Mouse (Mus musculus): ENCODE measurements at regions not wholly inside any gene's neighbourhood (a gene's known extent, or its start where the extent isn't known, plus 50 kb on each side); places are given as distances from the start of the nearest gene placed in this dataset.

DNA sequence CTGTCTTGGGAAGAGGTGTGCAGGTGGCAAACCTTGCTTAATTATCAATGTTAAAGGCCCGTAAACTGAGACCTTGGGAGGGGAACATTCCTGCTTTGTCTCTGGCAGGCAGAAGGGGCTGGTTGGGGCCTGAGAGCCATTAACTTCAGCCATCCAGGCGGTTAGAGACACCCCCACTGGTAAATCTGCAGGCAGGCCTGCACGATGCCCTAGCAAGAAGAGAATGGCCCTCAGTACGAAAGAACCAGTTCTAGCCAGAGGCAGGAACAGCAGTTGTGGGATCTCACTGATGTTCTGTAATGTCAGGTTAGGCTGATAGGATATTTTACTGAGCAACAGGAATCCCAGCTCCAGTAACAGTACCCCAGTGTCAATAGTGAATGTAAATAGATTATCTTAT lies 70.5 kb downstream of the Apip start:
- no peak for DNase-seq (ENCODE audit: extremely low read depth, low read depth)

DNA sequence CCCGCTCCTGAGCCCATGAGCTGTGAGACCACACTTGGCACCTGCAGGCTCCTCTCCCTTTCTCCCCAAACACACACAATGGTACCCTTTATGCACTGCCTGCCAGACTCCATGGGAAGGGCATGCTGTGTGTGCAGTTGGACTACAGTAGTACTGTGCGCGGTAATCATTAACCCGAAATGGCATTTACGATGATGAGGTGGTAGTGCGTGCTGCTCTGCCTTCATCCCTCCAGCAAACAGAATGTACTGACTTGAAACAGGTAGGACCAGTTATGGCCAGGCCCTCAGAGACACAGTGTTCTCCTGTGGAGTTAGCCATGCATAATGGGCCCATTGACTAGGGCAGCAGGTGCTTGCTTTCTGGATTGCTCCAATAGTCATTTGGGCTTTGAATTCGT lies 70.9 kb downstream of the Apip start:
- DNase-seq (ENCODE audit: extremely low read depth, low read depth), result no peak

DNA sequence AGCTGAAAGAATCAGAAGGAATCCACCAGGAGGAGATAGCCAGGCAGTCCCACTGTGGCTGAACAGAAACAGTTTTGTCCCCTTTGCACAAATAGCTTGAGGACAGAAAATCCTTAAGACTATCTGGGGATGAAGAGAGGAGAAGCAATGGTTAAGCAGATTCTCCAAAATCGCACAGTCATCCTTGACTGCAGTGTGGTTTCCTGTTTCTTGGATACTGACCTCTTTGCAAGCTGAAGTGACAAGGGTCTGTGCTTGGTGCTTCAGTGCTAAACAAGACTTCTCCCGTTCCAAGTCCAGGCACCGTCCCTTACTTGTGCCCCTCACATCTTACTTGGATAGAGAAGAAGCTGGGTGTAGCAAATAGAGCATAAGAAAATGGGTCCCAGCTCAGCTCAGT lies 71.6 kb downstream of the Apip start:
- DNase-seq (ENCODE audit: extremely low read depth, low read depth), result peak; percentile 59

DNA sequence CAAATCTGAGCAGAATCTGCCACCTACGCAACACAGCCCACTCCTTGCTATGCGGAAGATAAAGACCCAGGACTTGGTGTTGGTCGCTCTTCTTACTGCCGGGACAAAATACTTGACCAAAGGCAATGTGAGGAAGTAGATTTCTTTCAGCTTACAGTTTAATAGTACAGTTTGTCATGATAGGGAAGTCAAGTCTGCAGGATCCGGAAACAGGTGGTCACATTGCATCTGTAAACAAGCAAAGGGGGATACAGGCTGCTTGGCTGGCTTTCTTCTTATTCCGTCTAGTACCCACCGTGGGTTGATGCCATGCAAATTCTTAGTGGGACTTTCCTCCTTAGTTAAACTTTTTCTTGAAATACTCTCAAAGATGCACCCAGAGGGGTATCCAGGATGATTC lies 72.7 kb downstream of the Apip start:
- DNase-seq (ENCODE audit: extremely low read depth, low read depth), result no peak

DNA sequence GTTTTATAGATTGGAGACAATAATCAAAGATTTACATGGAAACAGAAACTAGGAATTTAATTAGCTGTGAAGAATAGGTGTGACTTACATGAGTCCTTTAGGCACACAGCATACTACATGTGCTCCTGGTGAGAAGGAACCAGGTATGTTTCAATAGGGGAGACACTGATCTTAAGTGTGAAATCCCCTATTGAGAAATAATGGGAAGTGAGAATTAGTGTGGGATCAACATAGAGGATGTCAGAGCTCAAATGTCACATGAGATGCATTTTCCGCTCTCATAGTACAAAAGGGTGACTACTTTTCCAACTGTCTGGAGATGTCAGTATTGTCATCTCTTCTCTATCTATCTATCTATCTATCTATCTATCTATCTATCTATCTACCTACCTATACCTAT lies 79.8 kb downstream of the Apip start:
- DNase-seq (ENCODE audit: extremely low read depth, low read depth), result no peak

DNA sequence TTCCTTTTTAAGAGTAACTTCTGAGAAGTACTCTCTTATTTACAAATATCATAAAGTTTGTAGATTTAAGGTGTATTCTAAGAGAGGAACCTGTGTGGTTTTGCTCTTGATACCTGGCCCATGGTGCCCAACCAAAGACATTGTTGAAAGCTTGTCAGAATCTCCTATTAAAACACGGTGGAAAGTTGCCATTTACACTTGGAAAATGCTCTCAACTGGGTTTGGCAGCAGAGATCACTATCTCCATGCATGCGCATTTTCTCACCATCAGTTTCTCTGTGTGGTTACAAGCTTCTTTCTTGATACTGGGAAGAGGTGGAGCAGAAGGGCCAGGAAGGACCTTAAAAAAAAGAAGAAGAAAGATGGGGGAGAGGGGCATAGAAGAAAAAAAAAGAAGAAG lies 94.3 kb downstream of the Apip start:
- DNase-seq (ENCODE audit: extremely low read depth, low read depth), result no peak

DNA sequence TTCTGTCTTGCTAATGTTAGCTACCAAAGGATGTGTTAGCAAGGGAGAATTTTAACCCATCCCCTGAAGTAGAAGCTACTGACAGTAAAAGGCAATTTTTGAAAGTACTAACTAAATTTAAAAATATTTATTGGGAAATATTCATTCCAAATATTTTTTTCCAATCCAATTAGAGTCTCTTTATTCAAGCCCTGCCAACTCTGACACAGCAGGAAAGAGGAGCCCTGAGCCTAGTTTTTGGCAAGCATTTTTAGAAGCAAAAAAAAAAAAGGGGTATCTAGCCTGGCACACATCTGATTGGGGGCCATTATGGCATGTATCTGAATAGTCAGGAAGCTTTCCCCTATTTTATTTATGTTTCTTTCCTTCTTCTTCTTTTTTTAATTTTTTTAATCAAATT lies 94.8 kb downstream of the Apip start:
- DNase-seq (ENCODE audit: extremely low read depth, low read depth), result no peak

DNA sequence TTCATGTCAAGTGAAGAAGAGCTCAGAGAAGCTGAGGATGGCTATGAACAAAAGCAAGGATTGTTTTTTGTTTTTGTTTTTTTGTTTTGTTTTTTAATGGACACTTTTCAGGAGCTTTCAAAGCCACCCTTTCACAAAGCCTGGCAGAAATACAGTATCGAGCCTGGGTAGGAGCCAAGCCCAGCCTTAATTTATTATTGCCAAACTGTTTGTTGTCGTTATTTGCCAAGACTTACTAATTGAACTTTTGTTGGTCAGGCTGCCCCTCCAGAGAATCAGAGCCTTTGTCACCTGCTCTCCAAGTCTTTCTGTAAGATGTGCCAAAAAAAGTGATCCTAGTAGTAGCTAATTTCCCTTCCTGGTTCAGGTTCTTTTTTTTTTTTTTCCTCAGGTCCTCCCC lies 103.9 kb downstream of the Apip start:
- no peak for DNase-seq (ENCODE audit: extremely low read depth, low read depth)

DNA sequence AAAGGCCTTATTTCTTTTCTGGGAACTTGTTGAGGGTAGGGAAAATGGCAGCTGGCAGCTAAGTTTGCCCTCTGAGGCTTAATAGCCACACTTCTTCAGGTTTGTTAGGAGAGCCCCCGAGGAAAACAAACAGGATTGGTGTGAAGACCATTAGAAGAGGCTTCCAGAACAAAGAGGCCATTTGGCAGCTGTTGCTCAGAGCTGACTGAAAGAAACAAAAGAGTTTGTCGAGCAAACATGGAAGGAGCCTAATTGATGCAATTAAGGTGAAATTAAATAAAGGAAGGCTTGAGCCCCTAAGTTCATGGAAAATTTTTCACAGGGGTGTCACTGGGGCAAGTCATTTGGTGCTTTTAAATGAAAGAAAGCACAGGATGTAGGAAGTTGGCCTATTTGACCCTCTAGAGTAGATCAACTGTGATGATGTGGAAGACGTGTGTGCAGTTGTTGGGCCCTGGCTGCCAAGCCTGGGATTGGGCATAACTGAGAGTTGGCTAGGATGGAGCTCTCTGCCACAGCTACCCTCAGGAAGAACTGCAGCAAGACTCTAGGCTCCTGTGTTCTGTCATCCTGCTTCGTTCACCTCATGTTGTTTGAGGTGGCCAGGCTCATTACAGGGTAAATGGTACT lies 106.9 kb downstream of the Apip start:
- DNase-seq (ENCODE audit: extremely low read depth, low read depth), result no peak

DNA sequence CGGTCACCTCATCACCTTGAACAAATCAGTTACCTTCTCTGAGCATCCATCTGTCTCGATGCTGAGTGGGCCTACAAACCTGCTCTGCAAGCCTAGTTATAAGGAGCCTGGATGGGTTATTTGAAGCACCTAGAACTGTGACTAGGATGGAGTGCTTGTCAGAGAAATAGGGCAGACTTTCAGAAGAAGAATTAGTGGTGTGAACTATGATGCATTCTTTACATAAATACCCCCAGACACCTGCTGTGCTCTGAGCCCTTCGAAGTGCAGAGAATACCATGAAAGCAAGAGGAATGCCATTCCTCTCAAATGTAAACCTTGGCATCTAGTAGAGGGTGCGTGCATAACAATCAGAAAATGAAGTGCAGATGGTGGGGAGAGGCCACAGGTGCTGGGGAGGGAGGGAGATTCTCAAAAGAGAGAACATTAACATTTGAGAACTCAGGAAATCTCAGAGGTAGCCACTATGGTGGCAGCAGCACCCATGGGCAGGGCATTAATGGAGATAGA lies 113.3 kb downstream of the Apip start:
- DNase-seq (ENCODE audit: extremely low read depth, low read depth), result no peak

DNA sequence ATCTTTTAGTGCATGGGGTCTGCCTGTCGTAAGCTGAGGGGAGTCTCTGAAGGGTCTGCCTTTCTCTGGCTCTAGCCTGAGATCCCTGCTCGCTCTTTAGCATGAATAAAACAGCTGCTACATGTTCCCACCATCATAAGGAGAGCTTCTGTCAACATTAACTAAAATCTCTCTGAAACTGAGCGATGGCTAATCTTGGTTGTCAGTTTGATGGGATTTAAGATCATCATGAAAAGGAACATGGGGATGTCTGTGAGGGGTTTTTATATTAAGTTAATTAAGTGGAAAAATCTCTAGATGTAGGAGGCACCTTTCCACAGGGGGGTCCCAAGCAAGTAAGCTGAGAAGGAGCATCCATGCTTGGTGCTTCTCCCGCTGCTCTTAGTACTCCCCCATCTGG lies 110.5 kb downstream of the Ehf start:
- no peak for DNase-seq (ENCODE audit: extremely low read depth, low read depth)

DNA sequence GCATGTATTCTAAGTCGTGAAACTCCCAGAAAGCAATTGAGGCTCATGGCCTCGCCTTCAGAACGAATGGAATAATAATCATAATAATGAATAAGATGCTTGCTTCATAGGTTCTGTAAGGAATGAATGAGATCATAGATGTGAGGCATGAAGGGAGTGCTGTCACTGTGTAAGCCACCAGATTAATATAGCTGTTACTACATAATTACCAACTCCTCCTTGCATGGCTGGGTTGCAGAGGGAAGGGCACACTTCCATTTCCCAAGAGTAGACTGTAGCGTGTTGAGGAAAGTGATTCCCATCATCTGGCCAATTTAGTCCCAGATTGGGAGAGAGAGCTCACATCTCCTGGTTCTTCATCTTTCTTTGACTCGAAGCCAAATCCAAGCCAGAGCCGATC lies 102.8 kb downstream of the Ehf start:
- no peak for DNase-seq (ENCODE audit: extremely low read depth, low read depth)

DNA sequence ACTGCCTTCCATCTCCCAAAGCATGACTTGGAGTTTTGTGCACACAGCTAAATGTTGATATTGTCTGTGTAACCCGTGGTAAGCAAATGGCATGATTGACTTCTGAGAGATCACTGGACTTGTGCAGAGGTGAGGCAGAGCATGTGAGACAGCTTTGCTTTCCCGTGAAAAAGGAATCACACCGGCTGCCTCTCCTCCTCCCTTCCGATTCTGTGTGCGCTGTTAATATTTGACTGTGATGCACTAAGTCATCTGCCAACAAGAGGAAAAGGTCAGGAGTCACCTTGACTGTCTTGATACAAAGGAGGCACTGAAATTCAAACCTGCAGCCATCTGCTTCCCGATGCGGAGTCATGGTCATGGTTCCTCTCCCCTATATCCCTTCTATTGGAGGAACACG lies 98.0 kb downstream of the Ehf start:
- DNase-seq (ENCODE audit: extremely low read depth, low read depth), result no peak

DNA sequence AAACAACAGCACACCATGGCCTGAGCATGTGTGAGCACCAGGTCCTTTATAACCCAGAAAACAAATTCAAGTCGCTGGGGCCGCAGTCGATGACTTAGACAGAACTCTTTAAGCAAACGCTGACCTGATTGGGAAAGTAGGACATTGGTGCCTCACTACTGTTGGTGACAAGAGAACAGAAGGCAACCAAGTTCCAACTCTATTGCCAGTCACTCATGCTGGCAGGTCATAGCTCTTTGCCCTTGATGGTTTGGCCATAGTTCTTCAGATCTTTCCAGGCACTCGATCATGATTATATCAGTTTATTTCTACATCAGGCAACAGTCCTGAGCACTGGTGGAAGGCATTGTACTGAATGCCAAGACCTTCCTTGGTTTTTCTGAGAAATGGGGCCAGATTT lies 94.7 kb downstream of the Ehf start:
- no peak for DNase-seq (ENCODE audit: extremely low read depth, low read depth)

DNA sequence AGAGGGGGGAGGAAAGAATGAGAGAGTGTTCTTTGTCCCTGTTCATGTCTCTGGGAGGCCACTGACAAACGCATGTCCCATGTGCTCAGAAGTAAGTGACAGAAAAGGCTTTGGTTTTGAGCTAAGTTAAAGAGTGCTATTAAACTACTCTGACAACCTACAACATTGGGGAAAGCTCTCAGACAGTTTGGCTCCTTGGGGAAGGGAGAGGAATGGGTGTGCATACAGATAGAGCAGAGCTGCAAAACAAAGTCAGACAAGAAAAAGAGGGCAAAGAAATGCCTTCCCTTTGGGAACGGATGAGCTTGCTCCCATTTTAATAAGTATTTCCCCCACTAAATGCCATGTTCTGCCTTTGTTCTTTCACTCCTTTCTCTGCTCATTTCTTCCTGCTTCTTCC lies 94.0 kb downstream of the Ehf start:
- no peak for DNase-seq (ENCODE audit: extremely low read depth, low read depth)

DNA sequence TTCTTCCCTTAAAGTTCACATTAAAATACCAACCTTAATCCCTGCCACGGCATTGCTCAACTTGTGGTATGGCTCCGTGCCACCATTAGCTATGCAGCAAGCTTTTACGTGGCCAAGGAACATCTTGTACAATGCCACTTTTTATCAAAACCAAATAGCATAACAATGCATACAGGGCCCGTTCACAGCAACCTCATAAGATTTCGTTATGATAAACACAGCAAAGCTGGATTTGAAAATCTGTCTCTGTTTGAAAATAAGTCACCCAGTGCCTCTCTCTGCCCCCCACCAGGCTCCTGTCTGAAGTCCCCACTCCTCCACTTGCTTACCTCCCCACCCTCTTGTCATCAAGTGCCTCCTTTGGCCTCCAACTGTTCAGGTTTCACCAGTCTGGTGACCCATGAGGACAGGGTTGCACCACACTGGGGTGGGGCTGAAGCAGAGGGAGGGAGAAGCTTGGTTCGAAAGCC lies 93.5 kb downstream of the Ehf start:
- no peak for DNase-seq (ENCODE audit: extremely low read depth, low read depth)

DNA sequence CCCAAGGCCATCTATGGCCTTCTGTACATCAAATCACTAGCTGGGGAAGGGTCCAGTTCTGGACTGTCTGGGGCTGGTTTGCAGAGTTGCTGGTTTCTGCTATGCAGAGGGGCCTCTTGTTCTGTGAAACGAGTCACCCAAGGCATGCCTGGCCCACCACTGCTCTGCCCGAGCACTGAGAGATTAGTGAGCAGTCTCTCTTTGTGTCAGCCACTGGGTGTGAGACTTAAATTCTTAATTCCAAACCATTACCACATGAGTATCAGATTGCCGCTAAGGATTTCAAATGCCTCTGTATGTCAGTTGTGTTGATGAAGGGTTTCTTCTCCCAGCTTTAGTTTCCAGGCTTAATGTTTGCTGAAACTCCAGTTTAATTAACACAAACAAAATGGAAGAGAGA lies 91.9 kb downstream of the Ehf start:
- no peak for DNase-seq (ENCODE audit: extremely low read depth, low read depth)
